In genomic region chr6:127324984-127325383, GRCm38 (mm10) we compare ENCODE assay signal across 8 mouse cellular contexts.
DNase-seq lines count a peak whose midpoint lies in the region; ATAC-seq and TF ChIP-seq lines count a peak whose summit lies in the region.

No protein-coding gene starts in this region.

- H3K9ac ChIP-seq in kidney, embryonic 15.5 days = no peak overlapping the region
- H3K9ac ChIP-seq in stomach, embryonic 15.5 days = no peak overlapping the region

- H3K4me3 ChIP-seq in kidney, adult 2 months (ENCODE audit: insufficient read depth, low read depth, low read length) = no peak overlapping the region
- H3K4me3 ChIP-seq in kidney, embryonic 15.5 days (replicated peaks) = no peak overlapping the region
- H3K4me3 ChIP-seq in lung, adult 2 months (replicated peaks; ENCODE audit: extremely low read depth, low read depth, low read length) = no peak overlapping the region
- H3K4me3 ChIP-seq in stomach, embryonic 15.5 days (replicated peaks) = no peak overlapping the region

- 39% methylated on average over 5 of the region's 5 CpGs for WGBS in kidney, adult 2 months
- 52% methylated on average over 5 of the region's 5 CpGs for WGBS in kidney, embryonic 15.5 days
- WGBS in large intestine, adult 2 months = 34% methylated on average over 5 of the region's 5 CpGs
- 36% methylated on average over 5 of the region's 5 CpGs for WGBS in lung, adult 2 months
- 22% methylated on average over 5 of the region's 5 CpGs for WGBS in stomach, embryonic 15.5 days

- peak; percentile 58 for DNase-seq in kidney, adult 2 months
- peak; percentile 59 for DNase-seq in adrenal gland, postnatal 25 days
- DNase-seq in fibroblast of lung, adult 2 months (ENCODE audit: low read depth) = peak; percentile 46
- peak; percentile 67 for DNase-seq in large intestine, adult 2 months (ENCODE audit: low read depth, low spot score)
- peak; percentile 56 for DNase-seq in lung, adult 2 months
- no peak for DNase-seq in spleen, postnatal 10 days (ENCODE audit: low spot score in 2 of 2)

- no peak for ATAC-seq in kidney, embryonic 15.5 days (replicated peaks; ENCODE audit: low FRiP score)
- ATAC-seq in stomach, embryonic 15.5 days (ENCODE audit: insufficient read depth, low FRiP score, low read depth) = no peak

- no peak for TF ChIP-seq POLR2A in kidney, adult 2 months (IDR thresholded peaks at IDR 0.05; ENCODE audit: low read depth, low read length)
- no peak for TF ChIP-seq POLR2A in lung, adult 2 months (IDR thresholded peaks at IDR 0.05; ENCODE audit: borderline replicate concordance, extremely low read depth, low read depth, low read length)

- H3K36me3 ChIP-seq in kidney, adult 2 months (ENCODE audit: control insufficient read depth, insufficient read depth, low read length) = no peaks in the 10 kb centered on the region
- no peaks in the 10 kb centered on the region for H3K36me3 ChIP-seq in kidney, embryonic 15.5 days
- H3K36me3 ChIP-seq in stomach, embryonic 15.5 days = no peaks in the 10 kb centered on the region

- TF ChIP-seq CTCF in kidney, adult 2 months (conservative IDR thresholded peaks at IDR 0.05; ENCODE audit: insufficient read depth, insufficient read length, low read depth, low read length) = peak; percentile 44
- TF ChIP-seq CTCF in lung, adult 2 months (IDR thresholded peaks at IDR 0.05; ENCODE audit: insufficient read depth, low read length) = peak; percentile 11; the same call in 1 of the 2 replicates

- H3K4me2 ChIP-seq in kidney, embryonic 15.5 days = no peak overlapping the region
- H3K4me2 ChIP-seq in stomach, embryonic 15.5 days = no peak overlapping the region

- no peaks in the 10 kb centered on the region for H3K9me3 ChIP-seq in kidney, embryonic 15.5 days (replicated peaks)
- H3K9me3 ChIP-seq in stomach, embryonic 15.5 days = no peaks in the 10 kb centered on the region

- H3K4me1 ChIP-seq in kidney, adult 2 months (ENCODE audit: control insufficient read depth, insufficient read depth, low read length) = no peaks in the 10 kb centered on the region
- peaks cover 15% of the 10 kb centered on the region for H3K4me1 ChIP-seq in kidney, embryonic 15.5 days
- H3K4me1 ChIP-seq in lung, adult 2 months (ENCODE audit: control insufficient read depth, insufficient read depth, low read length) = no peaks in the 10 kb centered on the region
- H3K4me1 ChIP-seq in stomach, embryonic 15.5 days = peaks cover 24% of the 10 kb centered on the region

- H3K27ac ChIP-seq in kidney, adult 2 months (ENCODE audit: insufficient read depth, low read depth, low read length) = no peak overlapping the region
- H3K27ac ChIP-seq in kidney, embryonic 15.5 days = no peak overlapping the region
- peak overlapping the region; percentile 24; the same call in 1 of the 2 replicates for H3K27ac ChIP-seq in stomach, embryonic 15.5 days

- H3K27me3 ChIP-seq in kidney, adult 2 months (replicated peaks; ENCODE audit: control insufficient read depth, insufficient read depth, low read length) = no peaks in the 10 kb centered on the region
- no peaks in the 10 kb centered on the region for H3K27me3 ChIP-seq in kidney, embryonic 15.5 days
- H3K27me3 ChIP-seq in stomach, embryonic 15.5 days (replicated peaks) = no peaks in the 10 kb centered on the region

Comparison
In these comparisons a context has a peak if more than half of its experiments do, and no peak if none do; other contexts are left out.
1. DNase-seq: peak in kidney, adult 2 months (single experiment), adrenal gland, postnatal 25 days (single experiment), fibroblast of lung, adult 2 months (single experiment), large intestine, adult 2 months (single experiment) and lung, adult 2 months (single experiment); none in spleen, postnatal 10 days (0 of 2).